Mouse (Mus musculus): ENCODE data around the gene 4921536K21Rik. TPM values are rescaled to one million over a fixed set of nuclear protein-coding genes. Genes with fewer than 3 reads are reported as not detected.

The 4921536K21Rik gene
- polyA plus RNA-seq, 1 experiment = 56.7 TPM

GRCm38 (mm10) chr11:3855846-3856245, 39.1 kb downstream of the 4921536K21Rik start:
- no peaks in the 10 kb centered on the region for H3K36me3 ChIP-seq (ENCODE audit: control insufficient read depth, insufficient read depth, low read length)
- no peaks in the 10 kb centered on the region for H3K27me3 ChIP-seq (ENCODE audit: control insufficient read depth, insufficient read depth, low read length)
- no peak for TF ChIP-seq CTCF (IDR thresholded peaks at IDR 0.05; ENCODE audit: control insufficient read depth, insufficient read depth, insufficient replicate concordance, low read depth, low read length)
- no peak for TF ChIP-seq POLR2A (IDR thresholded peaks at IDR 0.05; ENCODE audit: control insufficient read depth, low read depth, low read length)
- no peaks in the 10 kb centered on the region for H3K4me1 ChIP-seq (ENCODE audit: control insufficient read depth, insufficient read depth, low read length)
- no peak overlapping the region for H3K4me3 ChIP-seq (ENCODE audit: control insufficient read depth, low read depth, low read length)
- H3K27ac ChIP-seq (ENCODE audit: control insufficient read depth, insufficient read depth, low read depth, low read length) = no peak overlapping the region

GRCm38 (mm10) chr11:3854156-3854555, 40.7 kb downstream of the 4921536K21Rik start:
- Histone ChIP-seq H3K4me3 (ENCODE audit: control insufficient read depth, low read depth, low read length) (no peak overlapping the region), H3K36me3 (ENCODE audit: control insufficient read depth, insufficient read depth, low read length) (no peaks in the 10 kb centered on the region)
- TF ChIP-seq POLR2A (IDR thresholded peaks at IDR 0.05; ENCODE audit: control insufficient read depth, low read depth, low read length) (no peak), CTCF (IDR thresholded peaks at IDR 0.05; ENCODE audit: control insufficient read depth, insufficient read depth, insufficient replicate concordance, low read depth, low read length) (no peak)

GRCm38 (mm10) chr11:3853481-3854034, 41.3 kb downstream of the 4921536K21Rik start:
- no peaks in the 10 kb centered on the region for H3K27me3 ChIP-seq (ENCODE audit: control insufficient read depth, insufficient read depth, low read length)
- TF ChIP-seq POLR2A (IDR thresholded peaks at IDR 0.05; ENCODE audit: control insufficient read depth, low read depth, low read length) (no peak), CTCF (IDR thresholded peaks at IDR 0.05; ENCODE audit: control insufficient read depth, insufficient read depth, insufficient replicate concordance, low read depth, low read length) (no peak)
- H3K4me1 ChIP-seq (ENCODE audit: control insufficient read depth, insufficient read depth, low read length) = peaks cover 3% of the 10 kb centered on the region
- H3K36me3 ChIP-seq (ENCODE audit: control insufficient read depth, insufficient read depth, low read length) = no peaks in the 10 kb centered on the region
- H3K4me3 ChIP-seq (ENCODE audit: control insufficient read depth, low read depth, low read length) = no peak overlapping the region
- H3K27ac ChIP-seq (ENCODE audit: control insufficient read depth, insufficient read depth, low read depth, low read length) = no peak overlapping the region

More at GRCm38 (mm10) chr11:3854156-3854555, 40.7 kb downstream of the 4921536K21Rik start:
- Histone ChIP-seq H3K27ac (ENCODE audit: control insufficient read depth, insufficient read depth, low read depth, low read length) (no peak overlapping the region), H3K4me1 (ENCODE audit: control insufficient read depth, insufficient read depth, low read length) (peaks cover 3% of the 10 kb centered on the region), H3K27me3 (ENCODE audit: control insufficient read depth, insufficient read depth, low read length) (no peaks in the 10 kb centered on the region)

DNA sequence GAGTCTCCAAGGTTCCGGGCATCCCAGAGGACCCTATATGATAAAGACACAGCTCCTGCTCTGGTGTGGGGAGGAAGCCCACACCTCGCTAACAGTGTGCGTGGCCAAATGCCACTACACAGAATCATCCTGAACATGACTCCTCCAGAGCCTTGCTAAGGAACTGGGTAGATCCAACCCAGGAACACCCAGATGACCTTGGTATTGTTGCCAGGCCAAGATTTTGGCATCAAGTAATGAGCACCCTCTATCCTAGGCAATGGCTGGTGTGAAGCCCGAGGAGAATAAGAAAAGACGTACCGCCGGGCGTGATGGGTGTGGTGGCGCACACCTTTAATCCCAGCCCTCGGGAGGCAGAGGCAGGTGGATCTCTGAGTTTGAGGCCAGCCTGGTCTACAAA, 41.9 kb downstream of the 4921536K21Rik start:
- Histone ChIP-seq H3K4me3 (ENCODE audit: control insufficient read depth, low read depth, low read length) (no peak overlapping the region), H3K27me3 (ENCODE audit: control insufficient read depth, insufficient read depth, low read length) (no peaks in the 10 kb centered on the region), H3K27ac (ENCODE audit: control insufficient read depth, insufficient read depth, low read depth, low read length) (no peak overlapping the region), H3K4me1 (ENCODE audit: control insufficient read depth, insufficient read depth, low read length) (peaks cover 3% of the 10 kb centered on the region), H3K36me3 (ENCODE audit: control insufficient read depth, insufficient read depth, low read length) (no peaks in the 10 kb centered on the region)
- TF ChIP-seq CTCF (IDR thresholded peaks at IDR 0.05; ENCODE audit: control insufficient read depth, insufficient read depth, insufficient replicate concordance, low read depth, low read length) = no peak
- no peak for TF ChIP-seq POLR2A (IDR thresholded peaks at IDR 0.05; ENCODE audit: control insufficient read depth, low read depth, low read length)

GRCm38 (mm10) chr11:3851872-3852271, 43.0 kb downstream of the 4921536K21Rik start:
- Histone ChIP-seq H3K27me3 (ENCODE audit: control insufficient read depth, insufficient read depth, low read length) (no peaks in the 10 kb centered on the region), H3K4me3 (ENCODE audit: control insufficient read depth, low read depth, low read length) (no peak overlapping the region)
- TF ChIP-seq CTCF (IDR thresholded peaks at IDR 0.05; ENCODE audit: control insufficient read depth, insufficient read depth, insufficient replicate concordance, low read depth, low read length) = no peak
- no peak for TF ChIP-seq POLR2A (IDR thresholded peaks at IDR 0.05; ENCODE audit: control insufficient read depth, low read depth, low read length)

DNA sequence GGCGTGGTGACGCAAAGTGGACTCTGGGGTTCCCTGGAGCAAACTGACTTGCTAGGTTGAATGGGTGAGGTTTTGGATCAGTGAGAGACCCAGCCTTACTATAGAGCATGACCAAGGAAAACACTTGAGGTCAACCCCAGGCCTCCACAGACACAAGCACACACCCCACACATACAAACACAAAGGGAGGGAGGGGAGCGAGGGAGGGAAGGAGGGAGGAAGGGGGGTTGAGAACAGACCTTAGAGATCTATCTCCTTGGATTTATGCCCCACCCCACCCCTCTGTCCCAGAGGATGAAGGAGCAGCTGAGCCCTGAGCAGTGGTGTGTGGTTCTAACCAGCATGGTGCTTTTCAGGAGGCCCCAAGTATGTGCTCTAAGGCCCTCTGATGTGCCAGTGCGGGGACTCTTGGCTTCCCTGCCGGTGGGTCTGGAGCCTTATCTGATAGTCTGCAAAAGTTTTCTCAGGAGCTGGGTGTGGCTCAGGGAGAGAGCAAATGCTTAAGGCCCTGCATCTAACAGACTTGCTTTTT, 44.1 kb downstream of the 4921536K21Rik start:
- H3K36me3 ChIP-seq (ENCODE audit: control insufficient read depth, insufficient read depth, low read length) = no peaks in the 10 kb centered on the region
- H3K4me1 ChIP-seq (ENCODE audit: control insufficient read depth, insufficient read depth, low read length) = peaks cover 10% of the 10 kb centered on the region
- H3K4me3 ChIP-seq (ENCODE audit: control insufficient read depth, low read depth, low read length) = no peak overlapping the region
- H3K27ac ChIP-seq (ENCODE audit: control insufficient read depth, insufficient read depth, low read depth, low read length) = no peak overlapping the region
- no peaks in the 10 kb centered on the region for H3K27me3 ChIP-seq (ENCODE audit: control insufficient read depth, insufficient read depth, low read length)
- no peak for TF ChIP-seq CTCF (IDR thresholded peaks at IDR 0.05; ENCODE audit: control insufficient read depth, insufficient read depth, insufficient replicate concordance, low read depth, low read length)
- no peak for TF ChIP-seq POLR2A (IDR thresholded peaks at IDR 0.05; ENCODE audit: control insufficient read depth, low read depth, low read length)

More at GRCm38 (mm10) chr11:3851872-3852271, 43.0 kb downstream of the 4921536K21Rik start:
- Histone ChIP-seq H3K27ac (ENCODE audit: control insufficient read depth, insufficient read depth, low read depth, low read length) (no peak overlapping the region), H3K36me3 (ENCODE audit: control insufficient read depth, insufficient read depth, low read length) (no peaks in the 10 kb centered on the region), H3K4me1 (ENCODE audit: control insufficient read depth, insufficient read depth, low read length) (peaks cover 10% of the 10 kb centered on the region)

DNA sequence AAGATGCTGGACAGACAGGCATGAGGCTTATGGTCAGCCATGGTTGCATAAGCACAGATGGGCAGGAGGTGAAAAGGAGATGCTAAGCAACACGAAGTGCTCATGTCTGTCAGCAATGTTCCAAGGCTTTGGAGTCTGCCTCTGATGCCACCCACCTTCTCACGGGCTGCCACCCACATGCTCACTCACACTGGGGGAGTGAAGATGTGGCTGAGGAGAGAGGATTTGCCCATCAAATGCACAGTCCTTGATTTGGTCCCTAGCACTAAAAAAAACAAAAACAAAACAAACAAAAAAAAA, 44.6 kb downstream of the 4921536K21Rik start:
- no peak overlapping the region for H3K4me3 ChIP-seq (ENCODE audit: control insufficient read depth, low read depth, low read length)
- no peak overlapping the region for H3K27ac ChIP-seq (ENCODE audit: control insufficient read depth, insufficient read depth, low read depth, low read length)
- no peak for TF ChIP-seq POLR2A (IDR thresholded peaks at IDR 0.05; ENCODE audit: control insufficient read depth, low read depth, low read length)
- TF ChIP-seq CTCF (IDR thresholded peaks at IDR 0.05; ENCODE audit: control insufficient read depth, insufficient read depth, insufficient replicate concordance, low read depth, low read length) = no peak

More for the DNA sequence above, 44.6 kb downstream of the 4921536K21Rik start:
- Histone ChIP-seq H3K4me1 (ENCODE audit: control insufficient read depth, insufficient read depth, low read length) (peaks cover 10% of the 10 kb centered on the region), H3K36me3 (ENCODE audit: control insufficient read depth, insufficient read depth, low read length) (no peaks in the 10 kb centered on the region), H3K27me3 (ENCODE audit: control insufficient read depth, insufficient read depth, low read length) (no peaks in the 10 kb centered on the region)

Data from testis, adult 2 months (tissue).